Mouse (Mus musculus) lung, postnatal 14 days (tissue): Measurements from ENCODE around the gene Thbs4.
"Not testable (repeated sequence)": the region's sequence is repeated elsewhere in the genome, so short reads cannot be mapped to it uniquely, and the experiment has no call there.

Experiments used
- DNase-seq: peaks from one replicate; pipeline ENCODE4 v3.0.0; 2021

Gene Thbs4

DNA sequence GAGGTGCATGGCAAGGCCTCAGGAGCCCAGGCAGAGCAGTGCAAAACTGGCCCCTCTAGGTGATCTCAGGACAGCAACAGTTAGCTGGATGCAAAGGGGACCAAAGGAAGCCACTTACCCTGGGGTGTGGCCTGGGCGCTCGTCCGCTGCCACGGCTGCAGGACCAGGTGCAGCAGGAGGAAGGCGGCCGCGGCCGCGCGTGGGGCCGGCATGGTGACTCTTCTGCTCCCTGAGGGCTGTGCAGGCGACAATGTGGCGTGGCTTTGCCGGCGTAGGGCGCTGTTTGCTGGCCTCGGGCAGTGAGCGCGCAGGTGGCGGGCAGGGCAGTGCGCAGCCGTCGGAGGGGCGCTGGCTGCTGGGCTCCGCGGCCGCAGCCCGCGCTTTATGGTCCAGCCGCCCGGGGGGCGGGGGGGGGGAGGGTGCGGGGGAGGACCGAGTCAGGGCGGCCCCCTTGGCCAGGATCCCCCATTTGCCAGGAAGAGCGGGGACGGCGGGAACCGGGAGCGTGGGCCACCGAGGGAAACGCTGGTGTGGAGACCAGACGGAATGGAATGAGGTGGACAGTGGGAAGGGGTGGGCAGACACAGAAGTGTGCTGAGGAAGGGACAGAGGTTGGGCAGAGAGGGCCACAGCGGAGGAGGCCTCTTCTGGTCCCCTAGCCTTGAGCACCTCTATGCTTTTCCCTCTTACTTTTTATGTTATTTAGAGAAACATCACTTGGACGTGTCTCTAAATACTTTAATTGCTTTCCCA lies at the start of gene Thbs4:
Gene Thbs4, minus strand, starts transcription at position 357 of the 753 bp plus-strand sequence.
- DNase-seq: no peak

GRCm38 (mm10) chr13:92833162-92833561 lies 38.5 kb upstream of the Thbs4 start:
- no peak for DNase-seq

- no peak for DNase-seq
These were observed 34.2 kb upstream of the Thbs4 start for GRCm38 (mm10) chr13:92828820-92829219.

DNA sequence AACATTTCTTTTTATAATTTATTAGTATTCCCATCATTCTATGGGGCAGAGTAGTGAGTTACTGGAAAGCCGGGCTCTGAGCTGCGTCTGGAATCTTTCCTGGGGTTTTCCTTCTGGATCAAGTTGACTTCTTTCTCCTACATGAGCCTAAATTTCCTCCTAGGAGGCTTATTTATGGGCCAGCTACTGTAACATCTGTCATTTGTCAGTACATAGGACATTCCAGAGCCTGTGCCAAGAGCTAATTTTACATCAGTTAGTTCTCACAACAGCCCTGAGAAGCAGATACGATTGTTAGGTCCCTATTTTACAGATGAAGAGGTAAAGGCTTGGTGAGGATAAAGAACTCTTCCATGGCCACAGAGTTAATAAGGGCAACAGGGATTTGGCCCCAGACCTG lies 22.7 kb upstream of the Thbs4 start:
- DNase-seq: no peak

GRCm38 (mm10) chr13:92816329-92816728 lies 21.7 kb upstream of the Thbs4 start:
- no peak for DNase-seq

- DNase-seq: not testable (repeated sequence)
These were observed 16.0 kb upstream of the Thbs4 start for GRCm38 (mm10) chr13:92810592-92810991.

GRCm38 (mm10) chr13:92807849-92808248 lies 13.2 kb upstream of the Thbs4 start:
- no peak for DNase-seq

DNA sequence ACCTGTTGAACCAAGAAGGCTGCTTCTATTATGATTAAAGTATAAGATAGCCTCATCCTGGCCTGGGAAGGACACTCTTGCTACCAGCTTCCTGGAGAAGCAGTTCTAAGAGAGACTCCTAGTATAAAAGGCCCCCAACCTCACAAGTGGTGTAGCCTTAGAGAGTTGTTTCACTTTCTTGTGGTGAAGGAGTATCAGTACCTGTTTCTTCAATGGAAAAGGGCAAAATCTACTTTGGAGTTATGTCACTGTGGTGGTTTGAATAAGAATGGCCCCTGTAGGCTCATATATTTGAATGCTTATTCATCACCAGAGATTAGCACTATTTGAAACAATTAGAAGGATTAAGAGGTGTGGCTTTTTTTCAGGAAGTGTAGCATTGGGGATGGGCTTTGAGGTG lies 12.2 kb upstream of the Thbs4 start:
- no peak for DNase-seq

- DNase-seq: no peak
These were observed 4.8 kb upstream of the Thbs4 start for GRCm38 (mm10) chr13:92799306-92799925.

GRCm38 (mm10) chr13:92798830-92799229 lies 4.2 kb upstream of the Thbs4 start:
- no peak for DNase-seq

- no peak for DNase-seq
These were observed 982 bp downstream of the Thbs4 start for GRCm38 (mm10) chr13:92793636-92794035.

DNA sequence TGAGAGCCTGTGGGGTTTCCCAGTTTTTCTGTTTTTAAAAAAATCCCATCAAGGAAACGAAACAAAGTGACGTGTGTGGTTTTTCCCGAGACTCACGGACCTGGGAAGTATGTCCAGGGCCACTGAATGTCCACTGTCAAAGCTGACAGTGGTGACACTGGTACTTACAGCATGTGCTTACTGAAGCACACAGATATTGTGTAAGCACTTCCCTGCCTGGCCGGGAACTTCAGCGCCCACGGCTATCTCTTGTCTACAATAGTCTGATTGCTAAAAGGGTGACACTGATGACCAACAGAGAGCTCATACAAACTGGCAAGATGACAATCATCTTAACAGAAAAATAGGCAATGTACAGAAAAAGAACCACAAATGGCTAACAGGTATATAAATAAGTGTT lies 3.1 kb downstream of the Thbs4 start:
- no peak for DNase-seq

- DNase-seq: no peak
These were observed 10.3 kb downstream of the Thbs4 start for GRCm38 (mm10) chr13:92784311-92784710.

DNA sequence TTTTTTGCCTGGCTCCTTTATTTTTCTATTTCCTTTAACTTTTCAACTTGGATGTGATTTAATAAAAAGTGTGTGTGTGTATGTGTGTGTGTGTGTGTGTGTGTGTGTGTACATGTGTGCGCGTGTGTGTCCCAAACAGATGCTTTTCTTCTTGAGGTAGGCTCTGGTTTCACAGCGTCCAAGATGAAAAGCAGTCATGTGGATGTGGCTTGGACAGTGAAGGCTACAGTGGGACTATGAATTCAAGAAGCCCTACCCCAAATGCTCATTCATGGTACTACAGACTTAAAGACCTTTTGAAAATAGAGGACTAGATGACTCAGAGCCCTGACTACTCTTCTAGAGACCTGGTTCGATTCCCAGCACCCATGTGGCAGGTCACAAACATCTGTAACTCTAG lies 11.1 kb downstream of the Thbs4 start:
- DNase-seq: no peak

- DNase-seq: no peak
These were observed 13.7 kb downstream of the Thbs4 start for GRCm38 (mm10) chr13:92780927-92781326.

DNA sequence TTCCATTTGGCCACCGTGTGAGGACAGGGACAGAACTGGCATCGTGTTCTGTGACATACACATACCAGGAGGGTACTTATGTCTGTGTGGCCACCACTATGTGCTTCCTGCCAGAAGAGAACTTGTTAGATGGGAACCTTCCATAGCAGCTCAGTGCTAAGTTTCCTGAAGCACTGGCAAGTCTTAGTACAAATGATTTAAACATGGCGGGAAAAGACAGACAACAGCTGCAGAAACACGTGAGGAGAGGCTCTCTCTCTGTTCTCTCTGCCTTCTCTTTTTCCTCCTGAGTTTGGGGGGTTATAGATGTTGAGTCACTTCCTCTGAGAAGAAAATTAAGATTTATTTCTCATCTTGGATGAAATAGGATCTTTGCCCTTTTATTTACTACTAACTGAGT lies 14.5 kb downstream of the Thbs4 start:
- no peak for DNase-seq

DNA sequence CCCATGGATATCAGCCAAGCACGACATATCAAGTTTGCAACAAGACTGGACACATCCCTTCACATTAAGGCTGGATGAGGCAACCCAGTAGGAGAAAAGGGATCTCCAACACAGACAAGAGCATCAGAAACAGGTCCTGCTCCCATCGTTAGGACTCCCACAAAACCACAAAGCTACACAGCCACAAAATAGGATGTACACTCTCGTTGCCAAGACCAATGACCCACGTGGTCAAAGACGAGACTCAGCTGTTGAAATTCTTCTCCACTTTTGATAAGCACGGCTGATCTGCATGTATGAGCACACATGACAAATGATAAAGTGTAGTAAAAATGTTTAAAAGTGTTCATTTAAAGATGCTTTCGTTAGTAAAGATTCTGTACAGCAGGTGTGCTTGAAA lies 16.0 kb downstream of the Thbs4 start:
- no peak for DNase-seq

- DNase-seq: no peak
These were observed 18.7 kb downstream of the Thbs4 start for GRCm38 (mm10) chr13:92775916-92776315.

GRCm38 (mm10) chr13:92774887-92775286 lies 19.7 kb downstream of the Thbs4 start:
- DNase-seq: no peak

GRCm38 (mm10) chr13:92772500-92772899 lies 22.1 kb downstream of the Thbs4 start:
- no peak for DNase-seq

DNA sequence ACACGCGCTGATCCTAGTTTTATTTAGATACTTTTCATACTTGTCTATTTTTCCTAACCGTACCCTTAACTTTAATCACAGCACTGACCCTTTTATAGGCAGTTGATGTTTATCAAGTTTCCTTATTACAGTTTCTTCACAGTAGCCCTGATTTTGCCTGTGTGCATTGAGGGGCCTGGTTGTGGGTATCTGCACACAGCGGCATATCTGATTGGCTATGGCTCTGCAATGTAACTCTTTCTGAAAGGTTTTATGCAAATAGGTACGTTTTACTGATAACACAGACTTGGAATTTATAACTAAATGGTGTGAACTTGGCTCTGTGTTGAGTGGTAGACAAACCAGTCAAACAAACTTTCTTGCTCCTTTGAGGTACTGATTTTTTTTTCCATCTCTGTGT lies 23.1 kb downstream of the Thbs4 start:
- no peak for DNase-seq

DNA sequence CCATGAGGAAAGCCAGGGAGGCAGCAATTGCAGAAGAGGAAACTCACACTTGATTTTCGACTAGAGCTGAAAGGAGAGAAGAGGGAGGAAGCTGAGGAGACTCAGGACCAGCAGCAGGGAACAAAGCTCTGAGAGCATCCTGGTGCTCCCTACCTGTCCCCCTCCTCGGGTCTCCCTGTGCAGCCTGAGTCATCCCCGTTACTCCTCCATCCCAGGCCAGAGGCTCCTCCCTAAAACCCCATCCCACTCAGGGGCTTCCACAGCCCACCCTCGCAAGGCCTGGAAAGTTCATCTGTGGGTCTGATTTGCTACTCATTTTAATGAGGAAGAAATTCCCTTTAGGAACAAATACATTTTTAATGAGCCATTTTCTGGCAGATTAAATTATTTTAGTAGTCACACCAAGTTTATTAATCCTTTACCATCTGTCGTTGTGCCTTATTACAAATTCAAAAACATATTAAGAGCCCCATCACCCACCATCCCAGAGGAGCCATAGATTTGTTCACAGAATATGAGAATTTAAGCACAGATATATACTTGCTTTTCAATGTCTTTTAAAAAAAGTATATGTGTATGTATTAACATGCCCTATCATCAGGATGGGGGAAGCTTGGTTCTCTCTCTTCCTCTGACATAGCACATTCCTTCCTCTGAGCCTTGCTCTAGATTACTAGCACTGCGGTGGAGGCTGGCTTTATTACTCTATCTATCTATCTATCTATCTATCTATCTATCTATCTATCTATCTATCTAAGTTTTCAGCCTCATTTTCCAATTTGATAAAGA lies 29.0 kb downstream of the Thbs4 start:
- no peak for DNase-seq

DNA sequence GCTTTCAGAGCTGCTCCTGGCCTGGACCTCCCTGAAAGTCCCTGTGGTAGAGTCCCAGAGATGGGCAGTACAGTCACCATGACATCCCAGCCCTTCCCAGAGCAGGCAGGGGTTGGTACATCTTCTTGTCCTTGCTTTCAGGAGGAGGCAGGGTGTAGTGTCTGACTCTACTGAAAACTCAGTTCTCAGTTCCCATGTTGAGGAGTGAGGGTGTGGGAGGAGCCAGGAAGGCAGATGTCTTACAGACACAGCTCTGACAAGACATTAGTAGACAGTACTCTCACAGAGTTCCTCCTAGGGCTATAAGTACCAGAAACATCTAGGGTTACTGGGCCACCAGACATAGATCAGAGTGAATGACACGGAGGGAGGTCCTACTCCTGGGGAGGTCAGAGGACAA lies 32.3 kb downstream of the Thbs4 start:
- DNase-seq: no peak

DNA sequence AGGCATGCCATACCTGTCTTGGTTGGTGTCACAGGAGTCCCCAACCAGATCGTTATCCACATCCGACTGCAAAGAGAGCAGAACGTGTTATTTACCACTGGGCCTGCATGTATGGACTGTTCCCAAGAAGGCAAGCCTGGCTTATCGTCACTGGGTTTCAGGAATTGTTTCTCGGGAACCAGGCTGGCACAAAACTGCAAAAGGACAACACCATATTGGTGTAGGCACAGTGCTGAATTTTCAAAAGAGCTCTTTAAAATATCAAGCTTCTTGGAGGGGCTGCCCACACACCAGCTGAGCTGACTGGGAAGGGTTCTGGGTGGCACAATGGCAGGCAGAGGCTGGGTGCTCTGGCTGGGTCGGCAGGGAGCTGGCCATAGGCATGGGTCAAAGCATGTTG lies 34.1 kb downstream of the Thbs4 start:
- no peak for DNase-seq
